Mouse (Mus musculus): Measurements from ENCODE around the gene Anapc11.
"Not testable (repeated sequence)": the region's sequence is repeated elsewhere in the genome, so short reads cannot be mapped to it uniquely, and the experiment has no call there.

Anapc11 gene

DNA sequence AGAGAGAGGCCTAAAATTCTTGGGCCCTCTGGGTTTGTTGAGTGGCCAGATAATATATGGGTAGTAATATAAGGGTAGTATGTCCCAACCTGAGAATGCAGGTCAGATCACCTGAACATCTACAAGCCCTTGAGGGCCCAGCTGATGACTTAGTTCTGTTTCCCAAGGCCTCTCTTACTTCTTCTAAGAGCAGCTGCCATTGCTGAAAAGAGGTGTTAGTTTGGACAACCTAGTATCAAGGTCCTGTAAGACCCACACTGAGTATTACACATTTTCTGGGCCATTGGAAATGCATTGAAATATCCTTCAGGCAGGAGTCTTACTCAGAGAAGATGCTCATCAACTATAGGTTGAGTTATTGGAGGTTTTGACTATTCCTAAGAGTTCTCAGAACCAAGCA, 22.3 kb upstream of the Anapc11 start:
- DNase-seq, result no peak

DNA sequence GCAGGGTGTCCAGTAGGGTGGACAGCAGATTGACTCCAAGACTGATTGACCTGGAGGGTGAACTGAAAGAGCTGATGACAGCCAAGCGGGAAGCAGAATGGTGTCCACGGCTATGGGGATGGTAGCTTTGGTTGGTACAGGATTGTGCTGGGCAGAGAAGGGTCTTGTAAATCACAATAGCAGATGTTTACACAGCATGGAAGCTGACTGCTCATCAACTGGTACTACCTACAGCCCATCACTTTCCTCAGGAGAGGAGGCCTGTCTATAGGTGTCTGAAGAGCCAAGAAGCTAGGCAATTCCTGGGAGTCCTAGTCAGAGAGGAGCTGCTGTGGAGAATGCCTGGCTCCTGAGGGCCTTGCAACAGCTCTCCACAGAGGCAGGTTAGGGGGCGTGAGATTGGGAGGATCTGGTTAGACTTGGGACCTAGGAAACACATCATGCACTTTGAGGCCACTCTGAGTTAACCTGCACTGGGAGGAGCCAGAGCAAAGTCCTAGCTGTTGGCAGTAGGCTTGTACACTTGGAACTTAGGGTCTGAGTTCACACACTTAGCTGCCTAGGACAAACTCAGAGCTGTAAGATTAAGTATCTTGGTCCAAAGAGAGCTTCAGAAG, 21.7 kb upstream of the Anapc11 start:
- DNase-seq, result no peak

DNA sequence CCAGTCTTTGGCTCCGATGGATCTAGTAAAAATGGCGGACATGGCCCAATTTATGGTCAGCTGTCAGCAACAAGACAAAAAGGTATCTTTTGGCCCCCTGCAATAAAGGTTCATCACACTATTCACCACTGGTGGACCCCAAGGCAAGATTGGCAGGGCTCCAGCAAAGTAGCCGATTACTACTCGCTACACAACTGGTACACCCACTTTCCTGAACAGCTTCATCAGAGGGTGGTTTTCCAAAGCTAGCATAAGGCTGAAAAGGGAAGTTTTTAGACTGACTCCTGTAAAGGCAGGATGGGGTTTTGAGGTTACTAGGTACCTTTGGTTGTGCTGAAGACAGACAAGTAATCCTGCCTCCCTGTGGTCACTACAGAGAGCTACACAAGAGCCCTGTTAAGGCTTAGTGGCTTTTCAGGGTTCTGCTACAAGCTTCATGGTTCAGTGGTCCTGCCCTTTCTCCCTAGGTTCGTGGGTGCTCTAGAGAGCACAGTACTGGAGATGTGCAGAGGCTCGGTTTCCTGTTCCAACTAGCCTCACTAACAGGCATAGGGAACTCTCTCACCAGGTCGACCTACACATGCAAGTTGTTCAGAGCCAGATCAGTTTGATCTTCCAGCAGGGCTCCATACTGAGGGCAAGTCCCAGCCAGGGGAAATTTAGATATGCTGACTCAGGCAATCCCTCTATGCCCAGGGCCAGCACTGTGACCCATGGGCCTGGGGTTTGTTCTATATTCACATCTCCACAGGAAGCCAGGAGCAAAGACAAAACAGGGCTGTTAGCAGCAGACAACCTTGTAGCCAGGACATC, 20.8 kb upstream of the Anapc11 start:
- no peak for DNase-seq

DNA sequence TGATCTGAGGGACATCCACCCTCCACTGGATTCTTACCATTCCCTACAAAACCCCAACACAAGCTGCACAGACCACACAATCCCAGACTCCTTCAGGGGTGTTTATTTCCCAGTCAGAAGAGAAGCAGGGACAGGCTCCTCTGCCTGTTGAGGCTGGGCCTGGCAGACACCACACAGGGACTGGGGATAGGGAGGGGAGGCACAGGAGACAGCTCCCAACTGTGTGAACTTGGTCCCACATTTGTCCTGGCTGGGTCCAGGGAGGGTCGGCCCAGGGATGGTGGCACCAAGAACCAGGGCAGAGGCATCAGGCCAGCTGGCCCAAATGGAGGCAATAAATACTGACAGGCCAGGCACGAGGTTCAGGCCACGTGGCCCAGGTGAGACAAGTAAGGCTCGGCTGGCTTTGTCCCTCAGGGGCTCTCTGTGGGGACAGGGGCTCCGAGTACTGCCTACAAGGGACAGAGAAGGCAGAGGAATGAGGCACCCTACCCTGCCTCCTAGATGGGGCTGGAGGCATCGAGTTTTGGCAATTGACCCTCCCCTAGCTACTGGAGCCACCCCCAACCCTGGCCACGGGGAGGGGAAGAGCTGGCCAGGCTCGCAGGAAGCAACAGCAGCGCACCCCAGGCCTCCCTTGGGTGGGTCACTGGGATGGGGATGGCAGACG, 20.1 kb upstream of the Anapc11 start:
- DNase-seq, result no peak

DNA sequence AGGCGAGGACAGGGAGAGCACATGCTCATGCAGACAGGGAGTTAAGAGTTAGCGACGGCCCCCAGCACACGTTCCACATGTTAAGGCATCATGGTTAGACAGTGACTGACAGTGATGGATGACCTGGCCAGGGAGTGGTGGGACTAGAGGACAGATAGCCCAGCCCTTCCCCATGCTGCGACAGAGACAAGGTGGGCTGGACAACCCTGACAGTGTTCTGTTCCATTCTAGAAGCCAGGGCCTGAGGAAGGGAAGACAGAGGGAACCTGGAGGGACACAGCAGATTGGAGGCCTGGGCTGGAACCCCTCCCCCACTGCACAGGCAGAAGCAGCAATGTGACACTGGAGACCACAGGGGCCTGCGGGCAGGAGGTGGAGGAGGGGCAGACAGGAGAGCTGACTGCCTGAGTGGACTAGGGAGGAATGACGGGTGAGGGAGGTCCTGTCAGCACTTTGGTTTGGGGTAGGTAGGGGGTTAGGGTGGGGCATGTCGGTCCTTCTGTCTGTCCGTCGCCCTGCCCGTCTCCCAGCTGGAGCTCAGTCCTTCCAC, 19.5 kb upstream of the Anapc11 start:
- DNase-seq, result no peak

DNA sequence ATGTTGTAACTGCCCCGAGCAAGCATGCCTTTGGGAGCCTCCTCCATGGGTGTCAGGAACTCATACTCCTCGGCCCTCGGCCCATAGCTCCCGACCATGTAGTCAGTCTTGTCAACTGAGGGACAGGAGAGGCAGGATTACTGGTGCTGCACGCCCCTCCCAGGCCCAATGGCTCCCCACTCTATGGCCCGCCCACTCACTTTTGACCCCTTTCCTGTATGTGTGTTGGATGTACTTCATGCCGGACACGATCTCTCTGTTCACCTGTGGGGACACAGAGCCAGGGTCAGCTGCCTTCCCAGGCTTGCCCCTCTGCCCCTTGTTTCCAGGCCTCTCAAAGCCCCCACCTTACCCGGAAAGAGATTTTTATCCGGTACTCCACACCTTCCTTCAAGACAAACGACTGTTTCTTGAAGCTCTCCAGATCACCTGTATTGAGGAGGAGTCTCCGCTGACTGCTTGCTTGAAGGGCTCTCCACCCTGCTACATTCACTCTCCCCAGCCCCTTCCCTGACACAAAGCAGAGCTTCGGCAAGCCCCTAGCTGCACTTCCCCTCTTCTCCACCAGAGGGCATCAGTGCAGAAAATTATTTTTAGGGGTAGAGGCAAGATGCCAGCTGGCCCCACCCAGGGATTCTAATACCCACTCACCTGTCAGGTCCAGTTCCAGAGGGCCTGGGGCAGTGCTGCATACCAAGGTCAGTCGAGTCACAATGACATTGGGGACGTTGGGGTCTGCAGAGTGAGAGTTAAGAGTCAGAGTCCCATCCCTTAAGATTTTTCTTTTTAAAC, 18.7 kb upstream of the Anapc11 start:
- peak; percentile 44 for DNase-seq

DNA sequence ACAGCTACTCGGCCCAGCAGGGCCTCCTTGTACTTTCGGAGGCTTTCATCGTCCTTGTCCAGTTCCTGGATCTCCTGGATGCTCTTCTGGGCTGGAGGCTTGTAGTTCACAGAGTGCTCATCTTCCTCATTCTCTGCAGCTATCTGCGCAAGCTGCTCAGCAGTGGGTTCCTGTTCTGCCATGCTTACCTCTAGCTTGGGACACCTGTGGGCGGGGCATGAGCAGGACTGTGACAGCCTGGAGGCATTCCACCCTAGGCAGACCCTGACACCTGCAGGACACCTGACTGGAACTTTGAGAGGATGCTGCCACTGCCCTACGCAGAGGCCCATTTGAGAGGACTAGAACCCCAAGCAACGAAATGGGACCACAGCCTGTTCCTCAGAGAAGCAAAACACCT, 18.0 kb upstream of the Anapc11 start:
- peak; percentile 35 for DNase-seq

DNA sequence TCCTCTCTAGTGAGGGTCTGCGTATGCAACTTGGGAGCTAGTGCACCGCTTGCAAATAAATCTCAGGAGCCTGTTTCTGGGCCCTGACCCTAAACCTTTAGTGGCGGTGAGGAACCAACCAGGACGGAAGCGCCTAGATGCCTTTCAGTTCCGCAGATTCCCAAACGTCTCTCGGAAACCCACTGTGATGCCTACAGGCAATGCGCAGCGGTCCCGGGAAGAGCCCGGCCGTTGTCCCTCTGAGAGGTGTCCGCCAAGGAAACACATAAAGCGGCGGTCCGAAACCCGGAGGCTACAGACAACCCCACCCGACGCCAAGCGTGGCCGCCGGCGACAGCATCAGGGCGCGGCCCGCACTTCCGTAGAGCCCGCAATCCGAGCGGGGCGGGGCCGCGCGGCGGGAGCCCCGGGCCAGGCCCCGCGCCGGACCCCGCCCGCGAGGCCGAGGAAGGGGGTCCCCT, 17.3 kb upstream of the Anapc11 start:
- peak; percentile 31 for DNase-seq

DNA sequence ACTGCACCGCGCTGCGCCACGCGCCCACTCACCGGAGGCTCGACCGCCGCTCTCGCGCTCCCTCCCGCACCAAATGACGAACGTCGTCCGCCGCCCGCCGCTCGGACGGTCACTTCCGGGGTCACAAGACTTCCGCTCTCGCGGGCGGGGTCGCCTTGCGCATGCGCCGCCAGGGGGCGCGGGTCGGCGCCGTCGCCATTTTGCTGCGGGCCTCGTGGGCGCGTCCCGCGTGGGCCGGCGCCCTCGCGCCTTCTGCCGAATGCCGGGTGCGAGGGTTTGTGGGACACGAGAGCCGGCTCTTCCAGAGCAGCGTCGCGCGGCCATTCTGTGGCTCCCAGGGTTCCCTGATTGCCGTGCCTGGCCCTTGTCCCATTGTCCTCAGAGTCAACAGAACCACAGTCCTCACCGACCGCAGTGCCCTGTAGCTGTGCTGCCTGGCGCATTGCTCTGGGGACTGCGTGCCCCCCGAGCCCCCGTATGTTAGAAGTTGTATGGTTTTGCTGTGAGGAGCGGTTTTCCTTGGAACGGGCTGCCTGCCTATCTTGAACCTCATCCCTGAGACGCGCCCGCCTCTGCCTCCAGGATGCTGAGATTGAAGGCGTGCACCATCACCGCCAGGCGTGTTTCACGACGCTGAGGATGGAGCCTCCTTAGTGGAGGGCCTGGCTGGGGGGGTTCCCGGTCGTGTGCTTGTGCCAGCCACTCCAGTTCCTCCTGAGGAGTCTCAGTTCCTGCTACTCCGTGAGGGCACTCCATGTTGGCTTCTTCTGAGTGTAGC, 16.5 kb upstream of the Anapc11 start, which contains the start of gene Arhgdia:
TSS of gene Arhgdia (minus strand) at position 135 of the 778 bp plus-strand sequence.
- DNase-seq, result peak; percentile 86

DNA sequence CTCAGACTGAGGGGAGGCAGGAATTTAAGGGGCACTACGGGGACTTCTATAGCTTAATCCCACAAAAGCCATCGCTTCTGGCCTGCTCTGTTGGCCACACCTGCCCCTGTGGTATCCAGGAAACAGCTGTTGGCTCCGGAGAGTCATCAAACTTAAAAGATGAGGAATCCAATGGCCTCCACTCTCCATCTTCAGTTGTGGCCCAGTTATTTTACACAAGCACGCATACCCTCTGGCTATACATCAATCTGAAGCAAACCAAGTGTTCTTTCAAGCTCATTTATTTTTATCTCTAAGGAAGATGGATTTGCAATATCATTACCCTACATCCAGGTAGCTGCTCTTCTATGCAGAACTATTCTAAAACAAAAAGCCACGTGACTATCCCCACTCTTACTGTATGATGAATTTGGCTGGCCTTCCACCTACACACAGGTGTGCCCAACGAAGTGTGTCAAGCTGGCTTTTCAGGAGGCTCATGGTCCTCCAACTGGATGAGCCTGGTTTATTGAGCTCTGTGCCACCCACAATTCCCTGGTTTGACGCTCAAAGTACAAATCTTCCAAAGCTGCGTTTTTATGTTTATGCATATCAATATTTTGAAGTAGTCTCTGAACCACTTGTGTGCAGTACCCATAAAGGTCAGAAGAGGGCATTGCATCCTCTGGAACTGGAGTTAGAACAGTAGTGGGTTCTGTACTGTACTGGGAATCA, 15.8 kb upstream of the Anapc11 start:
- DNase-seq, result no peak

DNA sequence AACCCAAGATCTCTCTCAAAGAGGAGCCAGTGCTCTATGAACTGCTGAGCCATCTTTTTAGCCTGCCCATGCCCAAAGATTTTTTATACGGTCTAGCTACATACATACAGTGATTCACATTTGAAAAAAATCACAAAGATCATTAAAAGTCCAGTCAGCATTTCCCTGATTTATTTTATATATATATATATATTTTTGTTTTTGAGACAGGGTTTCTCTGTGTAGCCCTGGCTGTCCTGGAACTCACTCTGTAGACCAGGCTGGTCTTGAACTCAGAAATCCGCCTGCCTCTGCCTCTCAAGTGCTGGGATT, 15.3 kb upstream of the Anapc11 start:
- not testable (repeated sequence) for DNase-seq

DNA sequence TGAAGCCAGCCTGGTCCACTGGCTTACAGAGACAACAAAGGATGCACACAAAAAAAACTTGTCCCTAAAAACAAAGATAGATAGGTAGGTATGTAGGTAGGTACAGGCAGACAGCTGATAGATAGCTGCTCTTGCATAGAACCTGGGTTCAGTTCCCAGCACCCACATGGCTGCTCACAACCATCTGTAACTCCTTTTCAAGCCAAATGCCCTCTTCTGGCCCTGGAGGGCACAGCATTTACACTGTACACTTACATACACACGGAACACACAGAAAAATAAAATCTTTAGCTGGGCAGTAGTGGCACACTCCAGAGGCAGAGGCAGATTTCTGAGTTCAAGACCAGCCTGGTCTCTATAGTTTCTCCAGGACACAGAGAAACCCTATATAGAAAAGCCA, 14.3 kb upstream of the Anapc11 start:
- no peak for DNase-seq

DNA sequence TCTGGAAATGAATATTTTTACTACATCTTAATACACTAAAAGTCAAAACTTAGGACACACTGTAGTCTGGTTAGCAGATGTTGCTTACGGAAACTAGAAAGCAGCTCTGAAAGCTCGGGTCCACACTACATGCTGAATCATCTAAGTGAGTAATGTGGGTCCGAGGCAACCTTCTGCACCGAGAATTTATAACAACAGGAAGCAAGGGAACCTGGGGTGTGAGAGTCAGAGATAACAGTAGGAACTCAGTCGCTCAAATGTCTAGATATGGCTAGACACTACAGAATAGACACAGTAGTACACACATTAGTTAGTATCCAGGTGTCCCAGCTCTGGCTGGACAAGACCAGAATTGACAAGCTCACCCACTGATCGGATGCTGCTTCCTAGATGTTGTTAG, 9.7 kb upstream of the Anapc11 start:
- no peak for DNase-seq

DNA sequence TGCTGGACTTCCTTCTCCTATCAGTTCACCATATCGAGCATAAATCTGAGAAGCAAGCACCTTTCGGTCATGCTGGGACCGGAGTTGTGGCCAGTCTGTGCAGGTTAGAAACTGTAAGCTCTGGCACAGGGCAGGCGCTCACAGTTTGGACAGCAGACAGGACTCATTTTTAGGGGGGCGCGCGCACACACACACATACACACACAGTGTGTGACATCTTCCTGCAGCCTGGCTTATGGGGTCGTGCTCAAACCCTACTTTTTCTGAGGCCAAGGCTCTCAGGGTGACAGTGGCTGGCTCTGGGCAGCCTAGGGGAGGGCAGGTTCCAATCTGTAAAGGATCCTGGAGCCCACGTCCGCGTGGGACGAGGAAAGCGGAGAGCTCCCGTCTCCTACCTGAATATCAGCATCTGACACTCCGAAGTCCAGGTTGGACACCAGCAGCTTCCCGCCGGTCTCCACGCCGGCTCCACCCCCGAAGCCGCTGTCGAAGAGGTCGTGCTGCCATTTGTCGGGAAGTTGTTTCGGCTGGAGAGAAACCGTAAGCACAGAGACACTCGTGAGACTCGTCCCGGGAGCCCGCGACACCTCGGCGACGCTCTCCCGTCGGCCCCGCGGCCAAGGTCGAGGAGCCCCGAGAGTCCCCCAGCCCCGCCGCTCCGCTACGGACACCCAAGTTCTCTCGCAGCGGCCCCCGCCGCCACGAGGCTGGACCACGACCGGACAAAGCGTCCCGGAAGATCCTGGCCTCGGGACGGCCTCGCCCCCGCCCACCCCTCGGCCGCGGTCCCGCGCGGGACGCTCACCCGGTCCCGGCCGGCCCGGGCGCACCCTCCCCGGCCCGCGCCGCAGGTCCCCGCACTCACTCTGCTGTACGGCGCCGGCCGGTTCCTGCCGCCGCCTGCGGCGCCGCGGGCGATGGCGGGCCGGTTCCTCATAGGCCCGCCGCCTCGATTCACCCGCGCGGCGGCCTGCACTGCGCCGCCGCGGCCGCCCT, 683 bp upstream of the Anapc11 start:
- no peak for DNase-seq

DNA sequence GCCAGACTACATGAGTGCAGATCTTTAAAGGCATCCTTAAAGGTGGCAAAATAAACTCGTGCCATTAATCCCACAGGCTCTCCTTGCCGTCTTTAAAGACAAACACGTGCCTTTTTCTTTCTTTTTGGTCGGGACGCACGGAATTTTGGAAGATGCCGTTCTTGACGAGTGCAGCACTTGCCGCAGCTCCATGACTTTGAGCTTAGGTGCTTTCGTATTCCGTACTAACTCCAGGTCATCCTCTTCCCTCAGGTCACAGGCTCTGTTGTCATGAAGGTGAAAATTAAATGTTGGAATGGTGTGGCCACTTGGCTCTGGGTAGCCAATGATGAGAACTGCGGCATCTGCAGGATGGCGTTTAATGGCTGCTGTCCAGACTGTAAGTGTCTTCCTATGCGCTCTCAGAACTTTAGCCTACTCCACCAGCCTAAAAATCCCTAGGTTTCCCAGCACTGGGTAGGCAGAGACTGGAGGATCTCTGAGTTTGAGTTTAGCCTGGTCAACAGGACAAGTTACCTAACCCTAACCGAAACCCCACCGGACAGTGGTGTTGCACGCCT, 849 bp downstream of the Anapc11 start:
- no peak for DNase-seq

DNA sequence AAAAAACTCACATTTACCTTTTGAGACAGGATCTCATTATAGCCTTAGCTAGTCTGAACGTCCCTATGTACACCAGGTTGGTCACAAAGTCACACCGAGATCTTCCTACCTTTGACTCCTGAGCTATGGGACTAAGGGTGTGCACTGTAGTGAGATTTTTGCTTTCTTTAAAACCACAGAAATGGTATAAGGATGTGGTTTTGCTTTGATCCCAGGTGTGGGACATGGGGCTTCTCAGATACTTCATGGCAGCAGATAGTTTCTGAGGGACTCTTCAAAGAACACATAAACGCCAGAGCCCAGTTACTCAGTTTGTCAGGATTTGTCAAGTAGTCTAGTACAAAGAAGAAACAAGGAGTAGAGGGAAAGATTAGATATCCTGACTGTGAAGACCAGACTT, 2.5 kb downstream of the Anapc11 start:
- no peak for DNase-seq

DNA sequence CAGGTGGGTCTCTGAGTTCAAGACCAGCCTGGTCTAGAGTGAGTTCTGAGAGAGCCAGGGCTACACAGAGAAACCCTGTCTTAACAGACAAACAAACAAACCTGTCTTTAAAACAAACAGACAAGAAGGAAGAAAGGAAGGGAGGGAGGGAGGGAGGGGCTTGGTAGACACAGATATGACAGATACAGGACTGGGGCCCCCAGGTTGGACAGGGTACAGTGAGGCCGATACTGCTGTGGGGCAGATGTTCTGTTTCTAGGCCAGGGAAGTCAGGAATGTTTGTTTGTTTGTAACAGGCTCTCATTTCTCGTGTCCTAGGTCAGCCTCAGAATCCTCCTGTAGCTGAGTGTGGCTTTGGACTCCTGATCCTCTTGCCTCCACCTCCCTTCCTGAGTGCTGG, 5.3 kb downstream of the Anapc11 start:
- no peak for DNase-seq

DNA sequence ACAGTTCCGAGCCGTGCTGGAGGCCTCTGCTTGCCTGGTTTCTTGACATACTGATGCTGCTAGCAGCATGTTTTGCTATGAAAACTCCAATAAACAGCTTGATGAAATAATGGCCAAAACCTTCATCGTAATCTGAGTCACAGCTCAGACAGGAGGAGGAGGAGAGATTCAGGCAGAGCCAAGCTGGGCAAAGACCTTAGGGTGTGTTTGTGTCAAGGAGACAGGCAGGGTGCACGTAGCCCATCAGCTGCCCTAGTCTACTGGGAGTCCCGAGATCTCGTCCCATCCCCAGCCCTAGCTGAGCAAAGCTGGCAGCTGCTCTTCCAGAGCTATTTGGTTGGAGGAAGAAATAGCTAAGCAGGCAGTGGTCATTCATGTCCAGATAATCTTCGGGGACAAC, 7.4 kb downstream of the Anapc11 start:
- no peak for DNase-seq

DNA sequence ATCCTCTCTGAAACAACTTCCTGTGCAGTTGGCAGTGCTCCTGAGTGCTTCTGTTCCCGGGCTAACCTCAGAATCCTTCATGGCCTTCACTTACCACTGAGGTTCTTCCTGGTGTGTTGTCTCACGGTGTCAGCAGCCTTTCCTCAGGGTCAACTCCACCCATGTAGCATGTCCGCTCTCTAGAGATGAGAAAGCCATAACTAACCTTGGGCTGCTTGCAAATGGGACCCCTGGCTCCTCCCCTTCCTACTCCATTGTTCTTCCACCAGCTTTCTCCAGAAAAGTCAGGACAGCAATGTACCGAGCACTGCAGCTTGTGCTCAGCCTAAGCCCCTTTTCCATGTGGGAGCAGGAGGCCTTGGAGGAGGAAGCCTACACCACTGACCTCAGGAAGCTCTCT, 8.5 kb downstream of the Anapc11 start:
- no peak for DNase-seq
